Mouse (Mus musculus): ENCODE measurements around the gene Btbd35f27.
"Not testable (repeated sequence)": the region's sequence is repeated elsewhere in the genome, so short reads cannot be mapped to it uniquely, and the experiment has no call there.

Gene Btbd35f27

GRCm38 (mm10) chrX:4951835-4952234, at the start of gene Btbd35f27:
Gene Btbd35f27 (plus strand): TSS chrX:4952135.
- not testable (repeated sequence) for DNase-seq (ENCODE audit: low spot score in 2 of 2)

Data from spleen, postnatal 14 days (tissue).